Mouse (Mus musculus) central nervous system, embryonic 18 days (tissue): ENCODE data around the gene Ccdc127. TPM values are rescaled to one million over a fixed set of nuclear protein-coding genes. Genes with fewer than 3 reads are reported as not detected.

ENCODE experiments used
- polyA plus RNA-seq: library from polyadenylated mRNA; depleted of rRNA; stranded (reverse); fragments of >200 nt; gene quantifications from 2 replicates; pipeline ENCODE4 v1.2.3, GENCODE M21; 2012; rRNA removed

Ccdc127 gene
- 20.5 and 21.8 TPM in 2 replicates for polyA plus RNA-seq

DNA sequence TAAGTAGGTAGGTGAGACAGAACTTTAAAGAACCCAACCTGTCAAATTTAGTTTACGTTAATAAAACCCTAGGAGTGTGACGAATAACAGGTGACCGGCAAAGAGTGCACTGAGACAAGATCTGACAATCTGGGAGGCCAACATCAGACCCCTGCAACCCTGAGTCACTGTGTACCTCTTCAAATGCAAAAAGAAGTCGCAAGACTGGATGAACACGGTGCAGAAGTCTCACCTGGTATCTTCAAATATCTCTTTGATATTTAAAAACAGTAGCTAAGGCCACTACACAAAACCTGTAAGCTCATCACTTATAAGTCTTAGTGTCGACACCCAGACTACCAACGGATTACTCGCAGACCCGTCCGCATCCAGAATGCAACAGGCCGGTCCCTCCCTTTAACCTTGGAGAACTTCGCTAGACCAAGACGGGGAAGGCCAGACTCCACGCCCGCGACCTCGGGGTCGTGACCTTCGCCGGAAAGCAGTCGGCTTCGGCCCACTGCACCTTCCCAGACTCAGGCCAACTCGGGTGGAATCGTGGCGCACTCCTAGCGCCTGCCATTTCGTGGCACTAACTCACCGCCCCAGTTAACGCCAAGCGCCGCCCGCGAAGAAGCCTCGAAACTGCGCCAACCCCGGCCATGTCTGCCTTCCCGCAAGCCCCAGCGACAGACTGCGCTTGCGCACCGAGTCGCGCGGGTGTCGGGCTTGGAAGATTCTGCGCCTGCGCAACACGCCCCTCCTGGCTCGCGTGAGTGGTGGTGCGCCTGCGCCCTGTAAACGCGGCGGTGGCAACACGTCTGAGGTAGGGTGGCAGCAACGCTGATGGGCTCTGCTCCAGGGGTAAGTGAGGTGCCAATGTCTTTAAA, at the start of gene Ccdc127, which contains the start of gene Sdha:
Gene Ccdc127 (plus strand): TSS at position 744 of the 869 bp plus-strand sequence.
Gene Sdha (minus strand): TSS at position 715 of the 869 bp plus-strand sequence.

DNA sequence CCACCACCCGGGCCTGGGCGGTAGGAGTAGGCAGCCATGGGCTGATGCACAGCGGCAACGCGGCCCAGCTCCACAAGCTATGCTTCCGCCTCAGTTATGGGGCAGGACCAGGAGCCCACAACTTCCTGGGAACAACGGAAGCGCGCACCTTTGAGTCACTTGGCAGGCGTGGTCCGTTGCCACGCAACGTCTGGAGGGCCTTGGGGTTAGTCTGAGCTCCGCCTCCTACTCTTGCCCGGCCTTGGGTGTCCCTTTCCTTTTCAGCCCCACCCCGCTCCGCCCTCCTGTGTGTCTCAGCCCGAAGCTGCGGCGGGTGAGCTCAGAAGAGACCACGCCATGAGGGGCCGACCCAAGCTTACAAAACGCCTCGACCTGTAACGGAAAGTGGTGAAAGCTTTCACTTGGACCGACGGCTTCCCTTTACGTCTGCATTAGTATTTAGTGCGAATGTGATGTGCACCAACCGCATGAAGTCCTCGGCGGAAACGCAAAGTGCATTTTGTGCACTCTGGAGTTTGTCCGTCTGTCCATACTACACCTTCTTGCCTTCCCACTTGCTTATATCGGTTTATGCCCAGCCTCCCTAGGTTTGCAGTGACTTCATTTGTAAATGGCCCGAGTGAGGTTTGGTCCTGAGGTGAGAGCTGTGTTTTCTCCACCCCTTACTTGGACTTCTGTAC, 32.8 kb upstream of the Ccdc127 start, which contains the start of gene Pdcd6:
Gene Pdcd6 (minus strand): TSS at position 411 of the 680 bp plus-strand sequence.

DNA sequence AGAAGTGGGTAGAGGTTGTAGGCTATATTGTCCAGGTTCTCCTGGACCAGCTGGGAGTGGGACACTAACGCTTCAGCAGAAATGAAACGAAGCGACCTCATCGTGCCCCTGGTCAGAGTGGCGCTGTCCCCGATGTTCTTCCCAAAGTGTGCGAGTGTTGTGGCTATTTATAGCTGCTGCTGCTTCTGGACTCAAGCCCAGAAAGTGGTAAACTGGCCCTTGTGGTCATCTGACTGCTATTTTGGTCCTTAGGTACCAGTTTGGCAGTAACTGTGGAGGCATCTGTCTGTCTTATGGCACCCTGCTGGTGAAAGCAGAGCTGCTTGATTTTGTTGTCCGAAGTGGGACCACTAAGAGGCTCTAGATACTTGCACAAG, 13.7 kb downstream of the Ccdc127 start, which contains the start of gene Lrrc14b:
Gene Lrrc14b (minus strand): TSS at position 147 of the 377 bp plus-strand sequence.

DNA sequence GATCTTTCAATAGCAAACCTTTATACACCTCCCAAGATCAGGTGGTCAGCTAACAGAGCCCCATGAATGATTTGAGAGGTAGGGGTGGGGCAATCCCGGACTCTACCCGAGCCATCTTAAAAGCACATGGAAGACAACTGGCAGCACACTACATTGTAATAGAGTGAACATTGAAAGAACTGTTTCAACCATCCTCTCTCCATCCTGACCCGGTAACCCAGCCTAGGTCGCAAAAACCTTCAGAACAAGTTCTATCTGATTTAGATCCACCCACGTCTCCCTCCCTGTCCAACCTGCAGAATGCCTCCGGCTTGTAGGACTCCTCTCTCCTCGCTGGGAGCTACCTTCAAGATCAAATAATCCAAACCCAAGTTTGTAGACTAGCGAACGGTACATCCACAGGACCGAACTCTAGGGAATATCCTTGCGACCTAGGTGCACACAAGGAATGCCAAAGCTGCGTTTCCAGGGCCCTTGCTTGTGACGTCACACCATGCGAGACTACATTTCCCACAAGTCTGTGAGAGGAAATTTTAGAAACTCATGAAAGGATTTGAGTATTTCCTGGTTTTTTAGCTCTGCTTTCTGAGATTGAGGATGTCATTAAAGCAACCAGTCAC, 40.4 kb downstream of the Ccdc127 start, which contains the start of gene Zfp72:
Gene Zfp72 (minus strand): TSS at position 466 of the 620 bp plus-strand sequence.

DNA sequence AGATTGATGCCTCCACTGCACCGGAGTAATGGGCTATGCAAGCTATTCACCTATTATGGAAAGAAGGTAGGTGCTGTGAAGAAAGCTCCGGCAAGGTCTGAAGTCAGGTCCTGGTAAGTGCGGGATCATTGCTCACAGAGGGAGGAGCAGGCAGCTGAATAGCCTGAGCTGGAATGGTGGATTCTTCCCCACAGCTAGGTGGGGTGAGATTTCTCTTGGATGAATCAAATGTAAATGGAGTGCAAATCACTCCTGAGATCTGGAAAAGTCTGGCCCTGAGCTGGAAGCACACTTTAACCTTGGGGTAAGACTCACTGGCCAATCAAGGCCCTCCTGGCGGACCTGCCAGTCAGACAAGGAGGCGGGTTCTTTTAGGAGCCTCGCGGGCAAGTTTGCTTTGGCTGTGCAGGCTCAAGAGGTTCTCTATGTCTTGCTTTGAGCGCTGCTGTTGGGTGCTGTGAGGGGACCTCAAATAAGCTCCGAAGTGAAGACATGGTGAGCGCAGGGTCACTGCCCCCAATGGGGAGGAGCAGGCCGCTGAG, 49.3 kb downstream of the Ccdc127 start, which contains the start of gene Ftl1-ps1:
Gene Ftl1-ps1 (plus strand): TSS at position 397 of the 542 bp plus-strand sequence.

Other genes starting within 250 kb of the Ccdc127 start
- 0.37 and 0.45 TPM in 2 replicates for gene Slc9a3, start 228.9 kb upstream of the Ccdc127 start, polyA plus RNA-seq
- 58.7 and 62.9 TPM in 2 replicates for gene Exoc3, start 141.6 kb upstream of the Ccdc127 start, polyA plus RNA-seq
- gene Ahrr, start 58.0 kb upstream of the Ccdc127 start, polyA plus RNA-seq, result 2.3 and 2.5 TPM in 2 replicates
- gene Pdcd6, start 32.7 kb upstream of the Ccdc127 start, polyA plus RNA-seq, result 141 and 148 TPM in 2 replicates
- gene Sdha, start within 50 bp of the Ccdc127 start, polyA plus RNA-seq, result 150 and 162 TPM in 2 replicates
- gene Lrrc14b, start 13.7 kb downstream of the Ccdc127 start, polyA plus RNA-seq, result 0.09 and 0.40 TPM in 2 replicates
- gene Zfp72, start 40.5 kb downstream of the Ccdc127 start, polyA plus RNA-seq, result 3.2 and 3.3 TPM in 2 replicates
- 29.9 and 39.2 TPM in 2 replicates for gene Ftl1-ps1, start 49.4 kb downstream of the Ccdc127 start, polyA plus RNA-seq
- gene Zfp825, start 143.7 kb downstream of the Ccdc127 start, polyA plus RNA-seq, result 6.6 and 7.0 TPM in 2 replicates